Mouse (Mus musculus) thymus, postnatal 10 days (tissue): ENCODE results near the gene Iqgap1.
"Not testable (repeated sequence)": the region's sequence is repeated elsewhere in the genome, so short reads cannot be mapped to it uniquely, and the experiment has no call there.

ENCODE experiments used
- DNase-seq, 2 experiments: peaks; one replicate each; pipeline ENCODE4 v3.0.0; 2021; ENCODE audit warnings: low spot score in 2 of 2

Iqgap1 gene

DNA sequence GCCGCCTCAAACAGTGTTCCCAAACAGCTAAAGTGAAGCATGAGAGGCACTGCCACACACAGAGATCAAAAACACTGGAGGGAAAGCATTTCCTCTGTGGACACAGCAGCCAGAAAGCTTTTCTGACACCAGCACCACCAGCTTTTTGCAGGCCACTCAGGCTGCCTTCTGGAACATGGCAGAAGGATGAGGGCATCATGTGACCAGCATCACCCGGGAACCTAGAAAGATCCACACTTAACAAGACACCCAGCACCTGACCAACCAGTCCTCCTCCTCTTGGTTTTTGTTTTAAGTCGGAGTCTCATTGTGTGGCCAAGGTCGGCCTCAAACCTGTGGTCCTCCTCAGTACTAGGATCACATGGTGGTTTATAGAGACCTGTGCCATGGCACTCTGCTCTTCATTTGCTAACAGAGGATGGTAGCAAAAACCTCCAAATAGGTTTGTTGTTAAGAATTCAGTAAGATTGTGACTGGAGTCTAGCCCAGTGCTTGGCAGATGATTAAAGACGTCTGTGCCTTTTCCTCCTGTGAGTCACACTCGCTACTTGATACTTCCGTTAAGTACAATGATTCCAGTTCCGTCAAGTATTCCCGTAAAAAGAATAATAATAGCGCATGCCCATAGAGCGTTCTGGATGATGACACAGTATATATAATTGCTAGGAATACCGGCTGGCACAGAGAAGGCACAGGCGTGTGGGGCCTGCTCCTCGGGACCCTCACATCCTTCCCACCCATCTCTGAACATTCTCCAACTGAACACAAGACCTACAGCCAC, 51.8 kb downstream of the Iqgap1 start:
- no peak for DNase-seq

- no peak for DNase-seq
Measured at GRCm38 (mm10) chr7:80770466-80770865, 55.3 kb downstream of the Iqgap1 start.

DNA sequence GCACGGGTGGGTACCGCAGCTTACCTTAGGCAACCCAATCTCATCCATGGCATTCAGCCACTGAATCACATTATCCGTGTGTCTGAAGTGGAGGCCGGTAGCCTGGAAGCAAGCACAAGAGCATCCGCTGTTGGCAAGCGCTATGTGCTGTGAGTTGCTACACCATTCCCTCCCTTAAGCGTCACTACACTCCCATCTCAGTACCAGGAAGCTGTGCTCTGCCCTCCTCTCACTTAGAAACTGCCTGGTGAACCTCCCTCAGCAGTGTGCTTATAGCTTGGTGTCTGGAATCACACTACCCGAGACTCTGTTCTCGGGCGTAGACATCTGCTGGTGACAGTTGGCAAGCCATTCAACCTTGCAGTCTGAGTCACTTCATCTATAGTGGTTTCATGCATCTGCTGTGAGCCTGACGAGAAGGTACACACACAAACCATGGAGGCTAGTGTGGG, 58.9 kb downstream of the Iqgap1 start:
- no peak for DNase-seq

GRCm38 (mm10) chr7:80766072-80766471, 59.7 kb downstream of the Iqgap1 start:
- no peak for DNase-seq

- DNase-seq, result no peak
Measured at GRCm38 (mm10) chr7:80763864-80764437, 61.8 kb downstream of the Iqgap1 start.

DNA sequence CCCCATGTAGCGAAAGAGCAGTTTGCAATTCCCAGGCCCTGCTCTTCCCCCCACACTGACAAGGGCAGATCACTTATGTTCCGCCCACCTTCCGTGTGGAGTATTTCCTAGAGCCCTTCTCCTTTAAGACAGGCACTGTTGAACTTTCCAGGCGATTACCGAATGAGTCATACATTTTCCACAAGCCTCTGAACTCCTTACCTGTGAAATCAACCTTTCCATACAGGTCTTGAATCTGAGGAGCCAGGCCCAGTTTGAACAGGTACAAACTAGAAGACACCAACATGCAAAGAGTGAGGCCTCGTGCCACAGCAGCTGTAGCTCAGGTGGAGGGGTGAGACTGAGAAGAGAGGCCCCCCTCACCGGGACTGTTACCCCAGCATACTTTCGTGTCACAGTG, 63.5 kb downstream of the Iqgap1 start:
- DNase-seq, result no peak

- no peak for DNase-seq
Measured at GRCm38 (mm10) chr7:80754086-80754485, 71.7 kb downstream of the Iqgap1 start.

- no peak for DNase-seq
Measured at GRCm38 (mm10) chr7:80753613-80754012, 72.2 kb downstream of the Iqgap1 start.

DNA sequence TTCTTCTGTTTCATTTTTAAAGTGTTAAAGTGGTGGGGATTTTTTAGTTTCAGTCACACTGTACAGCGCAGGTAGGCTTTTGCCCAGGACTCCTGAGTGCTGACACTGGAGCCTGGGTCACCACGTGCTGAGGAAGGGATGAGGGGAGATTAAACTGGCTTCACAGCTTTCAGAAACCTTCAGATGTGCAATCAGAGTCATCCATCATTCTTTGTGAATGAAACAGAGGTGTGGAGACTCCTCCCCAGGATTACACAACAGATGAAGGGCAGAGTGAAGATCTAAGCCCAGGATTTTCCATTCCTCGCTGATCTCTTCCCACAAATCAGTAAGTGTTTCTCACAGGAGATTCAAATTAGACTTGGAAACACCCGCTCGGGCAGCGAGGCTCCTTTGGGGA, 76.2 kb downstream of the Iqgap1 start:
- no peak for DNase-seq

GRCm38 (mm10) chr7:80749109-80749508, 76.7 kb downstream of the Iqgap1 start:
- not testable (repeated sequence) for DNase-seq

GRCm38 (mm10) chr7:80747371-80747770, 78.4 kb downstream of the Iqgap1 start:
- no peak for DNase-seq

DNA sequence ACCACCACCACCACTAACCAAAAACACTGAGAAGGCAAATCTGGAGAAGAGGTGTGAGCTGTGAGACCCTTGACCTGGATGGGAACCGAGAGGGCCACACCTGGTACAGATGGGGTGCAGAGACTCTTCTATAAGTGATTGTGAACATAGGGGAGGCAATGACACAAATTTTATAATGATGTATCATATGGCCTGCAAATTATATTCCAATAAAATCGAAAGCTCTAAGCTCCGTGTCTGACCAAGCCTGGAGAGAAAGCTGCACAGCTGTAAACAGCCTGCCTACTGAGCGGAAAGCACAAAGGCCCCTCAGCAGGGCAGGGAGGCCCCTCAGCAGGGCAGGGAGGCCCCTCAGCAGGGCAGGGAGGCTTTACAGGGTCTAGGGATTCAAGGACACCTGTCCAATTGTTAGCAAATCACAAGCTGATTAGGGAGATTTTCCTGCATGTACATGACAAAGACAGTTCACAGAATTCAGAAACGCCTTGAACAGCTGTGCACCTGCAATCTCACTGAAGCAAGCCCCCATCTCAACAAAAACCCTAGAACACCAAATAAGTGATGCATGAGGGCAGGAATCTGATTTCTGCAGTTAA, 79.5 kb downstream of the Iqgap1 start:
- DNase-seq, result no peak

GRCm38 (mm10) chr7:80745746-80746145, 80.0 kb downstream of the Iqgap1 start:
- no peak for DNase-seq

DNA sequence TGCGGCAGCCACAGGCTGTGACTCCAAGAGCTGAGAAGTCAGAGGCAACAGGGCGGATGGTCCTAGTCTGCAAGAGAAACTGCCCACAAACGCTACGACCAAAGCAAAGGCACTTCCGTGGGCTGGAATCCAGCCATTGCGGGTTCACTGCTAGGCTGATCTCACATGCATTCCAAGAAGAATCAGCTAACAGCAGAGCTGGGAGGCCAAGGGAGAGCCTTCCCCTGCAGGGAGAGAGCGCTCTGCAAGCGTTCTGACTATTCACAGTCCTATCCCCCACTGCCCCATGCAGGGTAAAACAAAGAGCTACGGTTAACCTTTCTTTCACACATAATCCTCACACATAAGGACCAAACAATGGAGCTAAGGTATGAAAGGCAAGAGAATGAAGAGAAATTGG, 80.5 kb downstream of the Iqgap1 start:
- no peak for DNase-seq

DNA sequence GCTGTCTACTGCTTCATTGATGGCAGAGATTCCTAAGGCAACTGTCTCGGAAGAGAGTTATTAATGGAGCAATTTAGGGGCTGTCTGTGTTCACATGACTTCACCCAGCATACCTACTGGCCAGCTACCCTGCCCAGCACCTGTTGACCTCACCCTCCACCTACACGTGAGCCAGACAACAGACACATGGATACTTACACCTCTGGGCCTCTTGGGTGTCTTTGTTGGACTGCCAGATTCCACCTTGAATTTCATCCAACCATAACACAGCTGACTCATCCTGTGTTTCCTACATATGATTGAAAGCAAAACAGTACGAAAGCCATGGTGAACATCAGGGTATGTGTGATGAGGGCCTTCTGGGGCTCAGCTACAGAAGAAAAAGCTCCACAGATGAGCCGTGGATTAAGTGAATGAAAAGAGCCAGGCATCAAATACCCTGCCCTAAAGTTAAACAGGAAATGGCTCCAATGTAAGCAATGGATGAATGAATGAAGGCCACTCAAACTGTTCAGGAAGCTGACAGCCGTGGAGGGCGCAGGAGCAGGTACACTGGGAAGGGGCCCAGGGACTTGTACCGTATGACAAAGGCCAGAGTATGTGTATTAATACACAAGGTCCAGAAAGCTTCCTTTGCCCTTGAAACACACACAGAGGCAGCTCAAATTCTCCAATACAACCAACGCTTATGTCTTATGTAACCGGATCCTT, 81.7 kb downstream of the Iqgap1 start:
- no peak for DNase-seq

DNA sequence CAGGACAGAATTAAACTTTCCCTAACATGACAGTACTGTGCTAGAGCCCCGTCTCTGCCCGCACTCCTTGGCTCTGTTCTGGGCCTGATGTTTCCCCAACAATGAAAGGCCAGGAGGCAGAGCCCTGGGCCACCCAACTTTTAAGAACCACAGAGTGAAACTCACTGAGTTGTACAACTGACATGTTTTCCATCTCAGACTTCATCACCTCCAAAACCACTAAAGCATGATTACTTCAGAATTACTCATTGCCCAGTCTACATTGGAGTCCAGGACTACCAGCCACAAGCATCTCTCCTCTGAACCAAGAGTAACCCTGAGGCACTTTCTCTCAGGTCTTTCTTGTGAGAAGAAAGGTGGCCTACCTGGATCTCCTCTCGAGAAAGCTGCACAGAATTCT, 83.1 kb downstream of the Iqgap1 start:
- no peak for DNase-seq

GRCm38 (mm10) chr7:80740954-80741353, 84.8 kb downstream of the Iqgap1 start:
- peak; percentile 55 to 78 for DNase-seq

- no peak for DNase-seq
Measured at GRCm38 (mm10) chr7:80736199-80736598, 89.6 kb downstream of the Iqgap1 start.

GRCm38 (mm10) chr7:80732986-80733385, 92.8 kb downstream of the Iqgap1 start:
- no peak for DNase-seq

DNA sequence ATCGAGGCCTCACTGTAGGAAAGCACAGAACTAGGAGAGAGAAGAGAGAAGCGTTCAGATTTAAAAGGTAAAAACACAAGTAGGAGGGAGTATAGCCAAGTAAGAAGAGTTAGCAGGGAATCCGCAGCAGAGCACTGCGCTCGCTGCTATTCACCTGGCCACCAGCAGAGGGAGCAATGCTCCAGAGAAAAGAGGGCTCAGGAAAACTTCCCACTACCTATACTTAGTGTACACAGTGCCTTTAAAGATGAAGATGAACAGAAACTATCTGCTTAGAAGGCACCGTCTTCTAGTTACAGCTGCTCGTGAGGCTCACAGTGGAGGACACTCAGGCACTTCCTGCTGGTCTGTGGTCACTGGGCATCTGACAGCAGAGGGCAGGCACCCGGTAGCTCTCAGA, 96.1 kb downstream of the Iqgap1 start:
- peak; percentile 50 to 80 for DNase-seq

DNA sequence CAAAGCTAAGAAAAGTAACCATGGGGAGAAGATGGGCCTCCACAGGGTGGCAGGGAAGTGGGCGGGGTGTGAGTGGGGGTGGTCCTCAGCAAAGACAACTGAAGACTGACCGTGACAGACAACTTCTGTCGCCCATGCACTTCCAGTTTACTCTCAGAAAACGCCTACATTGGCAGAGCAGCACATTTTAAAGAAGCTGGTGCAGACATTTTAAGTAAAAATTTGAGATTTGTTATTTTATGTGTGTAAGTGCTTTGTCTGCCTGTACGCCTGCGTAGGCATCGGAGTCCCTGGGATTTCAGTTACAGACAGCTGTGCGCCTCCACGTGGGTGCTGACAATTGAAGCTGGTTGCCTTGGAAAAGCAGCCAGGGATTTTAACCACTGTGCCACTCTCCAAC, 104.7 kb downstream of the Iqgap1 start:
- DNase-seq, result no peak

GRCm38 (mm10) chr7:80719582-80719981, 106.2 kb downstream of the Iqgap1 start:
- DNase-seq, result no peak
